Mouse (Mus musculus): ENCODE results near the gene Rsad2.

DNA sequence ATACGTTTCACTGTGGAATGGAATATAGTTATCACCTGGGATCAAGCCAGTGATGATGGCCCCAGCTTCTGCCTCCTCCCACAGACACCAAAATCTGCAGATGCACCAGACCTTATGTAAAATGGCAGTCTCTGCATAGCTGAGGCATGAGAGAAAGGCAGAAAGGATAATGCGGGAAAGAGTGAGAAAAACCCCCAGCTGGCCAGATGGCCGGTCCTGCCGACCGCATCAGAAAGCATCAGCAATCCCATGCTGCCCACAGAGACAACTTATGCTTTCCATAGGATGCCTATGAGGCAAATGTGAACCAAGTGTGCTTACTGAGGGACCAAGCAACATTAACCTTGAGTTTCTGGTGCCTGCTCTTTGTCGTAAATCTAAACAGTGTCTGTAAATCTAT lies 56.9 kb downstream of the Rsad2 start:
- no peak for TF ChIP-seq CTCF (IDR thresholded peaks at IDR 0.05; ENCODE audit: extremely low read depth, insufficient read depth, low read length)
- no peak for TF ChIP-seq POLR2A (IDR thresholded peaks at IDR 0.05; ENCODE audit: extremely low read depth, insufficient read depth, low read length)
